Mouse (Mus musculus): ENCODE data around the gene Foxp2.
A peak's percentile ranks its signal among the peaks of the same experiment; 100 is the strongest.

Gene Foxp2

DNA sequence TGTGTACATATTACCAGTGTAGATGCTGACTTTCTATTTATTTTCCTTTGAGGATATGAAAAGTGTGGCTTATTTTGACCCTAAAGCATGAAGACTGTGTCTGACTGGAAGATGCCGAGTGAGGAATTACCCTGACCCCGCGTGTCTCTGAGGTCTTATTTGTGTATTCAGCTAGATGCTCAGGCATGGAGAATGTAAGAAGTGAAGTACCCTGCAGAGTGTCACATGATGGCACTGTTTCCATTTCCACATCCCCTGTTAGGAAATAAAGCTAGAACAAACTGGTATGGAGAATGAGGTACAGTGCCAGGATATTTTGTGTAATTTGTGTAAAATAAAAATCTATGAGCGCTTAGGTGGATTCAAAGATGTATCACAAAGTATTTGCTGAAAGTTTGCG lies 219.8 kb downstream of the Foxp2 start:
- peak; percentile 22 for DNase-seq

- no peak for DNase-seq
Measured at GRCm38 (mm10) chr6:15121339-15121738, 220.2 kb downstream of the Foxp2 start.

DNA sequence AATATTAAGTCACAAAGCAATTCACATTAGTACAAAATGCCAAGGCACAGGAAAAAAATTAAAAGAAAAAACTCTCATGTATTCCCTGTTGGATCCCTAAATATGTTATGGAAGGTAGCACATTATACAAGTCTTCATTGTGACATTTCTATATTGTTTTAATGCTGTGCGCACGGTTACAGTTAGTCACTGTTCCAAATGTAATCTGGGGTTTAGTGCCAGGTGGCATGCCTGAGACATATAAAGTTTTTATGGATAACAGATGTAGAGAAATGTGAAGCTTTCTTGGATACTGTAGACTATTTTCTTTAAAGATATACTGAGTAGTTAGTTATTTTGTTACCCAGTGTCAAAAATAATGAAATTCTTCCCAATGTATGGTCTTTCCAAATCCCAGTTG lies 229.0 kb downstream of the Foxp2 start:
- DNase-seq: no peak

- peak; percentile 18 for DNase-seq
Measured at GRCm38 (mm10) chr6:15142094-15142493, 240.9 kb downstream of the Foxp2 start.

GRCm38 (mm10) chr6:15151619-15152018 lies 250.5 kb downstream of the Foxp2 start:
- peak; percentile 3 for DNase-seq

- peak; percentile 44 for DNase-seq
Measured at GRCm38 (mm10) chr6:15163508-15164053, 262.4 kb downstream of the Foxp2 start.

DNA sequence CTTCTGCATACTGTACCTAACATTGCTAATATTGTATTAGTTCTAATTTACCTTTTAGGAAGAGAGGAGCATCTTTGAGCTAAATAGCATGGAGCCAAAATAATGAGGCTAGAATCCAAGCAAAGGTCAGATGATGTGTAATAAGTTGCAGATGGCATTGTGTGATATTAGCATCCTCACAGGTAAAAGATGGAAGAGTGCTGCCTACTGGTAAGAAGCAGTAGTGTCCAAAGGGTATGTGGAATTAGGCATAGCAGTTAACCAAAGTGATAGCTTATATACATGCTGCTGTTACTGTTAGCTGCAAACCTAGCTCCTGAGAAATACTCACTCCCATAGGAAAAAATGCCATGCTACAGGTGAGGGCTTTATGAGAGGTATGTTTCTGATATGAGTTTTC lies 275.6 kb downstream of the Foxp2 start:
- no peak for DNase-seq

- no peak for DNase-seq
Measured at GRCm38 (mm10) chr6:15192877-15193276, 291.7 kb downstream of the Foxp2 start.

DNA sequence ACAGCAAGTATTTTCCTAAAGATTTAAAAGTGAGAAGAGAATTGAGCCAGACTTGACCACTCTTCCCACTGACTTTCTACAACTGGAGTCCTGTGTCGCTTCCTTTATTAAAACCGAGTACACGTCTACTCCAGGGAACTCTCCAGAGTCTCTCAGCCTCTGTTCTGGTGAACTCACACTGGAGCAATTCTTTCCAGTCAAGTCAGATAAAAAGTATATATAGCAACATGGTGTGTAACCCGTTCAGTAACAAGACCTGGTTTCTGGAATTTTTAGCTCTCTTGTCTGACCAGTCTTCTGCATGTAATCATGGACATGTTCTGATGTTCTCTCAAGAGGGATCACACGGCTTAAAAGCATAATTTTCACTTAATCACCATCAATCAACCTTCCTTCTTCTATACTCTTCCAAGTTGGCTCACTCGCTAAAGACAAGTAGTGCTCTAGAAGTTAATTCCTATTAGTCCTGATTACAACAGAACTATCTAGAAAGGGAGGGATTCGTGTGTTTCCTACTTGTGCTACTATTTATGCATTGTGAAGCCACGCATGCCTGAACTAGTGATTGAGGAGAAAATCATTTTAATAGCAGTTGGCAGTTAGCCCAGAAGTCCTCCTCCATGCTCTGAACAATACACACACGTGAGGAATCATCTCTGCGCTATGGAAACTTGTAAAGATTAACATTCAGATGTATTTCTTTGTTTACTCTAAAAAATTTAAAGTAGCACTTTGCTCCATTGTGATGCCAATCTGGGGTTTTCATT lies 341.2 kb downstream of the Foxp2 start:
- no peak for DNase-seq

DNA sequence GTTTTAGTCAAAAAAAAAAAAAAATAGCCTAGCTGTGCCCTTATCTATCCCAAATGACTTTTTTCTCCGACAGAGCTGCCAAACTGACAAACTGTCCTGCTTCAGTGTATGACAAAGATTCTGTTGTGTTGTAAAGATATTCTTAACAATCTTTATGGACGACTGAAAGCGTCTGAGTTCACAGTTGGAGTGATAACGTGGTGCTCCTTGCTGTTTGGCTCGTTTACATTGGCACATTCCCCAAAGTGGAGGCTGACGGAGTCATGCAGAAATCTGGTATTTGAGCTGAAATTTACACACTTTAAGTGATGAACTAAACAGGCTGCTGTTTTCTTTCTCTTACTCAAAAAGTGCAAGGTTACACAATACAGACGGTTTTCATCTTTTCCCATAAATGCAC lies 356.2 kb downstream of the Foxp2 start:
- peak; percentile 41 for DNase-seq

- DNase-seq: peak; percentile 11
Measured at GRCm38 (mm10) chr6:15257893-15258292, 356.7 kb downstream of the Foxp2 start.

DNA sequence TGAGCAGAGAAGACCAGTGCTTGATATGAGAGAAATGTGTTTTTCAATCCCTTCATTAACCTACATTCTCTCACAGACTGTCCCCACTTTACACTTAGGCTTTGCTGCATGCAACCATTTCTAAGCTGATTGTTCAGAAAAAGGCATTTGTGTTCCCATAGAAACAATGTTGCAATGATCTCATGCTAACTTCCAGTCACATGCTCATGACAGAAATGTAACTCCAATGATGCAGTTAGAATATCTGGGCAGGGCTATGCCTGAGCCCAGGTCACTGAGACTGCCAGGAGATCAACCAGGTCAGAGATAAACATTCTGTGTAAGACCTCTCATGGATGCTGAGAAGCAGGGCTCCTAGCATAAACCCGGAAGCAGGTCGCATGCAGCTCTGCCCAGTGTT lies 367.0 kb downstream of the Foxp2 start:
- DNase-seq: no peak

- DNase-seq: peak; percentile 29
Measured at GRCm38 (mm10) chr6:15285213-15285612, 384.1 kb downstream of the Foxp2 start.

DNA sequence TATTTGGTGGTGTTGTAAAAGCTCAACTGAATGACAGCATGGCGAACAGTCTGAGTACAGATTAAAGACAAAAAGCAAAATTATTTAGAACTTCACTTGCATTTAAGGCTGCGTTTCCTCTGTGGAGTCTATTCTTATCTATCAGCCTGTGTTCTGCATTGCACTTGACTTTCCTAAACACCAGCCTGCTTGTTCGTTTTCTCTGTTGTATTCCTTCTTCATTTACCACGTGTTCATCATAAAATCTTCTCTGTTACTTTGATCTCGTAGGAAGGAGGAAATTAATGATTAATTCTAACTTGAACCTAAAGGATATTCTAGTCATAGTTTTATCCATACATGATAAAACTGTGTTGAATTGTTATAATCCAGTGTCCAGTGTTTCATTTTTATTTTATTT lies 392.9 kb downstream of the Foxp2 start:
- no peak for DNase-seq

DNA sequence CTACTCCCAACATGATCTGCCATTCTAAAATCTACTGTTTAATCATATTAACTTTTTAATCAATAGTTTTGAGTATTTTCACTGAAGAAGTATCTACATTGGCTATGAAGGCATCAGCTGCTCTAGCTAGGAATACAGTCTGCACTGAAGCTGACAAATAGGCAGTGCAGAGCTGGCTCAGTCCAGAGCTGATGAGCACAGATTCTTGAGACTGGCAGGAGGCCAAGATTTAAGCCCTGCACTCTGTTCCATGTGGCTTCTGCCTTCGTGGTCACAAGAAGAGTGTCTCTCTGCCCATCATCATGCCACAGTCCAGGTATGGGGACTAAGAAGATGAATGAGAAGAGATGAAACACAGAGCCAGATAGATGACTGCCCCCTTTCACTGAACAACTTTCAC lies 398.1 kb downstream of the Foxp2 start:
- no peak for DNase-seq

DNA sequence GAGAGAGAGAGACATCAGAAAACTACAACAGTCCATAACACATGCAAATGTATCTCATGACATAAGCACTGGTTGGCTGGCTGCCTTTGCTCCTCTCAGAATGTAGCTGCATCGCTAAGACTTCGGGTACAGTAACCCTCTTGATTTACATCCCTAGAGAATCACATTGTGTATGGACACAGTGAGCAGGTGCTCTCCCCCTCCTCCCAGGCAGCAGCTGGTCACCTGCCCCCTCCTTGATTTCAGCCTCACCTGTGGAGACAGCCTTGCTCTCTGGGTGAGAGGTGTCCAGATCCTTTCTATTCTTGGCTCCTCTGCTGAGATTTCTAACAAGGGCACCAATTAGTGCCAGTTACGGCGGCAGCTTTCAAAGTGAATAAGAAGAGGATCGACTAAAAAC lies 409.5 kb downstream of the Foxp2 start:
- no peak for DNase-seq

DNA sequence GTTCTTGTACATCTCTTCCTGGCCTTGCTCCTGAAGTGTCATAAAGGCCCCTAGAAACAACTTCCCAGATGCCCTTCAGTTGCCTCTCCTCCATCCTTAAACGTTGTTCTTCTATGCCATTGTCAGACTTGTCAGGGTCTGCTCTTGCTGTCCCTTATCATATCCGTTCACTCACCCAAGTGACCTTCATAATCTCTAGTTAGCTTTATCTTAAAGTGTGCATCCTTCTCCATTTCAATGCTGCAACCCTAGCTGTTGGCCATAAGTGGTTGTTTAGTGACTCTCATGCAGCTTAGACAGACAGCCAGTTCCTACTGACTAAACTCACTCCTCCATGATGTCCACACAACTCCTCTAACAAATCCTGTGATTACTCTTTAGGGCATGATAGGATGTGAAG lies 415.8 kb downstream of the Foxp2 start:
- no peak for DNase-seq

DNA sequence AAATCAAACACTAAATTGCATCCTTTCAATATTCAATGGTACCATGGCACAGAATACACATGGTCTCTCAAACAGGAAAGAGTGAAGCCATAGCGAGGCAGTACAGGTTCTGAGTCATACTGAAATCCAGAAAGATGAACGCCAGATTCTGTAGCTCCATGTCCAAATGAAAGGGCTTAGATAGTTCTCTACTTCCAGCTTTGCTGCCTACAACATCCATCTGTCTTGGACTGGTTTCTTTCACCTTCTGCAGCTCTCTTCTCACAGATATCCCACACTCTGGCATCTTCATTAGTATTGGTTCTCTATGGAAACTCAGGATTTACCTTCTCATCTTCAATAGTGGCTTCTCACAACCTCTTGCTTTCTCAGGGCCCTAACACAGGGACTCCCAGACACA lies 417.2 kb downstream of the Foxp2 start:
- no peak for DNase-seq

GRCm38 (mm10) chr6:15321551-15321974 lies 420.4 kb downstream of the Foxp2 start:
- peak; percentile 55 for DNase-seq

- no peak for DNase-seq
Measured at GRCm38 (mm10) chr6:15323099-15323498, 421.9 kb downstream of the Foxp2 start.

DNA sequence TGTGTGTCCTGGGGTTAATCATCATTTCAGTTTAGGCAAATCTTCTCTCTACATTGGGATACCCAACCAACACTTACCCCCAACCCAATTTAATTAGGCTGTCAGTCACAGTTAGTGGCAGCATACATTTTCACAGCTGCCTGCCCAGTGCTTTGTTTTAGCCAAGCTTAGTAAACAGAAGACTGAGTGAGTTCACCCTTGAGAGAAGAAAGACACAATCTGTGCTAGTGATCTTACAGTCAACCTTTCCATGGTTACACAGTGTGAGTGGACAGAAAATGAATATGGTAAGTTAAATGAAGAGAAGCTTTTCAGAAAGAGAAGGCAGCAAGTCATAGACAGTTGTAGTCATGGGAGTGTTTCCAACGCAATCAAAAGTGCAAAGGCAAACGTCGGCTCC lies 446.6 kb downstream of the Foxp2 start:
- DNase-seq: no peak

DNA sequence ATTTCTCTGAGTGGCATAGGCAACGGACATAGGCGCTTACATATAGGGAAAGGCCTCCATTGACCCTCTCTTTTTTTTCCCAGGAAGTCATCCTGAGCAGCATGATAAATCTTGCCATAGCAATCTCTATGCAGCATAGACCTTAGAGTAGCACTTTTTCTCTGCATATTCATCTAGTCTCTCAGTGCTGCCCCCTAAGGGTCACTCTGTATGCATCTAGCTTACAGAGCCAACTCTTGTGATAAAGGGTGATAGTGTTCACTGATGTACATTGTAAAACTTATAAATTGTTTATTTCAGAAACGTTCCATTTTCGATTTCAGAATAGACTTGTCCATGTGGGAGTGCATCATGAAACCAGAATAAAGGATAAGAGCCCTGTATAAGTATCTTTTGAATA lies 454.7 kb downstream of the Foxp2 start:
- no peak for DNase-seq

GRCm38 (mm10) chr6:15370281-15370680 lies 469.1 kb downstream of the Foxp2 start:
- no peak for DNase-seq

- DNase-seq: no peak
Measured at GRCm38 (mm10) chr6:15370827-15371226, 469.7 kb downstream of the Foxp2 start.

GRCm38 (mm10) chr6:15373621-15374020 lies 472.5 kb downstream of the Foxp2 start:
- no peak for DNase-seq
